Mouse (Mus musculus) spleen, adult 2 months (tissue): Measurements from ENCODE around the gene Vmn2r43. TPM values are rescaled to one million over a fixed set of nuclear protein-coding genes. Genes with fewer than 3 reads are reported as not detected.
"Not testable (repeated sequence)": the region's sequence is repeated elsewhere in the genome, so short reads cannot be mapped to it uniquely, and the experiment has no call there.

Experiments
- DNase-seq, 2 experiments: peaks; one replicate each; pipeline versions ENCODE4 v3.0.0 to v3.0.0-alpha.2; 2012 to 2021; ENCODE audit warnings: low spot score in 2 of 2, low read depth in 1 of 2
- H3K27ac ChIP-seq: fragments of 200-500 bp; 2 replicates; pipeline ENCODE4 v1.5.1; 2012; ENCODE audit warnings: low read length, inconsistent platforms; ENCODE audit not compliant: insufficient read depth
- H3K27me3 ChIP-seq: fragments of 200-500 bp; 2 replicates; pipeline ENCODE4 v1.6.1; 2012; ENCODE audit warnings: mild to moderate bottlenecking, moderate library complexity, low read length, inconsistent platforms; ENCODE audit not compliant: control insufficient read depth, insufficient read depth
- H3K36me3 ChIP-seq: fragments of 200-500 bp; 2 replicates; pipeline ENCODE4 v1.6.1; 2012; ENCODE audit warnings: mild to moderate bottlenecking, low read length, inconsistent platforms; ENCODE audit not compliant: control insufficient read depth, insufficient read depth
- H3K4me1 ChIP-seq: fragments of 200-500 bp; 2 replicates; pipeline ENCODE4 v1.6.1; 2011; ENCODE audit warnings: inconsistent platforms; ENCODE audit not compliant: control insufficient read depth, insufficient read depth, insufficient read length
- H3K4me3 ChIP-seq: fragments of 200-500 bp; 2 replicates; pipeline ENCODE4 v1.5.1; 2011; ENCODE audit warnings: mild to moderate bottlenecking, inconsistent platforms; ENCODE audit not compliant: insufficient read depth, insufficient read length; ENCODE audit errors: extremely low read depth
- WGBS: fragments of 180-500 bp; shearing (Covaris S2); methylation state at CpG from one replicate; pipeline ENCODE4 v1.1.7; 2018; 5-methylcytosine and 5-hydroxymethylcytosine counted together
- polyA plus RNA-seq: library from polyadenylated mRNA; depleted of rRNA; stranded (reverse); fragments of >200 nt; gene quantifications from 2 replicates; pipeline ENCODE4 v1.2.3, GENCODE M21; 2012; rRNA removed

Vmn2r43 gene
- not detected in 2 replicates for polyA plus RNA-seq

DNA sequence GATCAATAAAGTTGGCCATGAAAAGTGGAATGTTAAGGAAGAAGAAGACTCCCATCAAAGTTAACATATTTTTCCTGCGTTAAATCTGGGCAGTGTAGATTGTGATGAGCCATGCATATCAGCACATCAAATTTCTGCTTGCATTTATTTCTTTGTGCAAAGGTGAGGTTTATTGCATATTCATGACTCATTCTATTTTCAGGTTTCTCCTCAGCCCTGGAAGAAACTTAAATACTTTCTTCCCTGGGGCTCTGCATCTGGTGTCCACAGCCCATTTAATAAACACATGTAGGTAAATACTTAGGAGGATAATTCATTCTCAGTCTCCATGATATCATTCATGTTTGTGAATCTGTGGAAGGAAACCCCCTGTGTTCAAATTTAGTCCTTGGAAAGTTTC lies at the start of gene Vmn2r43:
Gene Vmn2r43 (minus strand): TSS at position 101 of the 400 bp plus-strand sequence.
- H3K4me3 ChIP-seq, H3K27ac ChIP-seq, H3K36me3 ChIP-seq, DNase-seq, H3K27me3 ChIP-seq, H3K4me1 ChIP-seq: not testable (repeated sequence)
- no CpG with 5 or more reads among the region's 1 CpGs for WGBS

DNA sequence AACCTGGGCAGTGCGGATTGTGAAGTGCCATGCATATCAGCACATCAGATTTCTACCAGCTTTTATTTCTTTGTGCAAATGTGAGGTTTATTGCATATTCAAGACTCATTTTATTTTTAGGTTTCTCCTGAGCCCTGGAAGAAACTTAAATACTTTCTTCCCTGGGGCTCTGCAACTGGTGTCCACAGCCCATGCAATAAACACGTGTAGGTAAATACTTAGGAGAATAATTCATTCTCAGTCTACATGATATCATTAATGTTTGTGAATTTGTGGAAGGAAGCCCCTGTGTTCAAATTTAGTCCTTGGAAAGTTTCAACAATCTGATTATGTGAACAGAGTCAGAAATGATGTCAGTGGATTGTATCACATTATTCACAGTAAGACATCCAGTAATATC lies 60.2 kb downstream of the Vmn2r43 start, which contains the start of gene Vmn2r42:
Gene Vmn2r42 (minus strand): TSS at position 101 of the 400 bp plus-strand sequence.
- no CpG with 5 or more reads among the region's 2 CpGs for WGBS

More for the DNA sequence above, 60.2 kb downstream of the Vmn2r43 start, which contains the start of gene Vmn2r42:
- not testable (repeated sequence) for H3K4me1 ChIP-seq, DNase-seq, H3K27me3 ChIP-seq, H3K36me3 ChIP-seq, H3K27ac ChIP-seq, H3K4me3 ChIP-seq

Other genes starting within 250 kb of the Vmn2r43 start
- gene Vmn2r41, start 98.9 kb downstream of the Vmn2r43 start, polyA plus RNA-seq, result not detected in 2 replicates
- not detected in 2 replicates for gene Vmn2r42, start 60.3 kb downstream of the Vmn2r43 start, polyA plus RNA-seq
- gene Vmn2r44, start 122.7 kb upstream of the Vmn2r43 start, polyA plus RNA-seq, result not detected in 2 replicates
- gene Vmn2r45, start 228.5 kb upstream of the Vmn2r43 start, polyA plus RNA-seq, result not detected in 2 replicates